Mouse (Mus musculus) CH12.LX (cell line): ENCODE measurements at regions not wholly inside any gene's neighbourhood (a gene's known extent, or its start where the extent isn't known, plus 50 kb on each side); places are given as distances from the start of the nearest gene placed in this dataset.

Experiments
- DNase-seq: peaks from one replicate; pipeline ENCODE4 v3.0.0-alpha.2; 2013; ENCODE audit errors: extremely low read depth
- H3K27ac ChIP-seq: 2 replicates; pipeline ENCODE4 v1.5.1; 2012; ENCODE audit warnings: low read depth, mild to moderate bottlenecking, control low read depth, moderate library complexity; ENCODE audit not compliant: insufficient read depth
- H3K27me3 ChIP-seq: replicated peaks from 2 replicates; pipeline ENCODE3; 2012; ENCODE audit warnings: inconsistent platforms
- H3K36me3 ChIP-seq, 2 experiments: replicated peaks in 1 of 2; 2 replicates each; pipeline versions ENCODE3 to v1.6.1; 2012; ENCODE audit warnings: inconsistent platforms in 1 of 2, low read length in 1 of 2, mild to moderate bottlenecking in 1 of 2, mixed read lengths in 1 of 2, moderate library complexity in 1 of 2; ENCODE audit not compliant: control insufficient read depth in 1 of 2, insufficient read depth in 1 of 2
- H3K4me1 ChIP-seq, 2 experiments: 2 replicates each; pipeline ENCODE4 v1.6.1; 2012; ENCODE audit warnings: inconsistent platforms in 1 of 2, moderate library complexity in 1 of 2; ENCODE audit not compliant: insufficient read depth in 2 of 2, control insufficient read depth in 1 of 2
- H3K4me2 ChIP-seq: 2 replicates; pipeline ENCODE4 v1.6.1; 2012; ENCODE audit warnings: low read depth, mild to moderate bottlenecking, control low read depth; ENCODE audit not compliant: poor library complexity, insufficient read depth, severe bottlenecking
- H3K4me3 ChIP-seq, 3 experiments: fragments of 150-350 bp in 1 of 3; sonication (generic) in 1 of 3; replicated peaks in 1 of 3; 2 replicates each; pipeline versions ENCODE3 to v1.5.1; 2011 to 2012; ENCODE audit warnings: low read depth in 2 of 3, low read length in 2 of 3, mild to moderate bottlenecking in 2 of 3, moderate library complexity in 2 of 3, control low read depth in 1 of 3, improper control_type of control experiment in 1 of 3, inconsistent platforms in 1 of 3, mixed read lengths in 1 of 3; ENCODE audit not compliant: poor library complexity in 1 of 3
- H3K79me2 ChIP-seq: replicated peaks from 2 replicates; pipeline ENCODE4 v1.6.1; 2012; ENCODE audit warnings: mild to moderate bottlenecking, moderate library complexity; ENCODE audit not compliant: control insufficient read depth, poor library complexity, insufficient read depth, severe bottlenecking; ENCODE audit errors: extremely low read depth
- H3K9ac ChIP-seq: 2 replicates; pipeline ENCODE4 v1.6.1; 2012; ENCODE audit warnings: low read depth, mild to moderate bottlenecking, control low read depth, moderate library complexity; ENCODE audit not compliant: insufficient read depth
- H3K9me3 ChIP-seq: replicated peaks from 2 replicates; pipeline ENCODE3; 2012; ENCODE audit warnings: low read length, inconsistent platforms, mixed read lengths
- BHLHE40 ChIP-seq: IDR thresholded peaks from 2 replicates; pipeline ENCODE4 v1.6.1; 2011; ENCODE audit warnings: mild to moderate bottlenecking, low read depth, low read length, improper control_type of control experiment
- CHD2 ChIP-seq: IDR thresholded peaks from 2 replicates; pipeline ENCODE4 v1.6.1; 2011; ENCODE audit warnings: low read length, improper control_type of control experiment
- CTCF ChIP-seq, 2 experiments: IDR thresholded peaks in 1 of 2; conservative IDR thresholded peaks in 1 of 2; 2 replicates each; pipeline ENCODE4 v1.5.1; 2011 to 2012; ENCODE audit warnings: low read depth in 2 of 2, low read length in 2 of 2, improper control_type of control experiment in 1 of 2, inconsistent platforms in 1 of 2, mild to moderate bottlenecking in 1 of 2, moderate library complexity in 1 of 2
- E2F4 ChIP-seq: IDR thresholded peaks from 2 replicates; pipeline ENCODE4 v1.6.1; 2011; ENCODE audit warnings: low read depth, low read length, improper control_type of control experiment; ENCODE audit not compliant: insufficient replicate concordance
- HCFC1 ChIP-seq: IDR thresholded peaks from 2 replicates; pipeline ENCODE4 v1.6.1; 2012; ENCODE audit warnings: low read depth, mild to moderate bottlenecking, inconsistent platforms, low read length, improper control_type of control experiment
- JUND ChIP-seq: conservative IDR thresholded peaks from 2 replicates; pipeline ENCODE4 v1.6.1; 2011; ENCODE audit warnings: low read depth, low read length, improper control_type of control experiment
- KAT2A ChIP-seq: IDR thresholded peaks from 2 replicates; pipeline ENCODE4 v1.6.1; 2012; ENCODE audit warnings: low read length, improper control_type of control experiment, inconsistent platforms; ENCODE audit not compliant: insufficient replicate concordance
- MAX ChIP-seq: IDR thresholded peaks from 2 replicates; pipeline ENCODE4 v1.6.1; 2011; ENCODE audit warnings: low read length, improper control_type of control experiment
- MEF2A ChIP-seq: IDR thresholded peaks from 2 replicates; pipeline ENCODE4 v1.6.1; 2014; ENCODE audit warnings: low read depth, mild to moderate bottlenecking, inconsistent platforms, low read length, improper control_type of control experiment, borderline replicate concordance
- MXI1 ChIP-seq: IDR thresholded peaks from 2 replicates; pipeline ENCODE4 v1.6.1; 2011; ENCODE audit warnings: mild to moderate bottlenecking, low read depth, low read length, improper control_type of control experiment
- NELFE ChIP-seq: IDR thresholded peaks from 2 replicates; pipeline ENCODE4 v1.6.1; 2011; ENCODE audit warnings: low read depth, low read length, improper control_type of control experiment
- POLR2A ChIP-seq: IDR thresholded peaks from 2 replicates; pipeline ENCODE4 v1.6.1; 2011; ENCODE audit warnings: low read depth, mild to moderate bottlenecking, improper control_type of control experiment, low read length
- RAD21 ChIP-seq: IDR thresholded peaks from 2 replicates; pipeline ENCODE4 v1.6.1; 2011; ENCODE audit warnings: low read depth, mild to moderate bottlenecking, low read length, improper control_type of control experiment, moderate library complexity
- RCOR1 ChIP-seq: conservative IDR thresholded peaks from 2 replicates; pipeline ENCODE4 v1.6.1; 2012; ENCODE audit warnings: low read depth, mild to moderate bottlenecking, inconsistent platforms, low read length, improper control_type of control experiment
- TCF12 ChIP-seq: IDR thresholded peaks from 2 replicates; pipeline ENCODE4 v1.6.1; 2014; ENCODE audit warnings: low read depth, mild to moderate bottlenecking, inconsistent platforms, low read length, improper control_type of control experiment
- UBTF ChIP-seq: IDR thresholded peaks from 2 replicates; pipeline ENCODE4 v1.6.1; 2012; ENCODE audit warnings: low read depth, mild to moderate bottlenecking, inconsistent platforms, low read length, improper control_type of control experiment, moderate library complexity
- USF1 ChIP-seq: IDR thresholded peaks from 2 replicates; pipeline ENCODE4 v1.6.1; 2014; ENCODE audit warnings: low read depth, mild to moderate bottlenecking, inconsistent platforms, low read length, improper control_type of control experiment
- ZC3H11A ChIP-seq: IDR thresholded peaks from 2 replicates; pipeline ENCODE4 v1.6.1; 2012; ENCODE audit warnings: low read depth, mild to moderate bottlenecking, inconsistent platforms, low read length, improper control_type of control experiment
- ZMIZ1 ChIP-seq: IDR thresholded peaks from 2 replicates; pipeline ENCODE4 v1.6.1; 2012; ENCODE audit warnings: low read depth, mild to moderate bottlenecking, inconsistent platforms, low read length, improper control_type of control experiment
- ZNF384 ChIP-seq: IDR thresholded peaks from 2 replicates; pipeline ENCODE4 v1.6.1; 2012; ENCODE audit warnings: low read depth, low read length, improper control_type of control experiment, inconsistent platforms
- dilution Hi-C: fragments of 300-500 bp; cut with MboI; formaldehyde crosslinking; loops from 2 replicates; pipeline ENCODE4 v1.14.3; 2020; ENCODE audit warnings: low sequenced_read_pairs; ENCODE audit not compliant: extremely low pct_unique_long_range_greater_than_20kb, extremely low pct_ligation_motif_present
- in situ Hi-C: fragments of 300-500 bp; cut with MboI; formaldehyde crosslinking; loops from 3 replicates; pipeline ENCODE4 v1.14.3; 2019; ENCODE audit warnings: low sequenced_read_pairs, low pct_ligation_motif_present, low pct_unique_long_range_greater_than_20kb, mixed read lengths

DNA sequence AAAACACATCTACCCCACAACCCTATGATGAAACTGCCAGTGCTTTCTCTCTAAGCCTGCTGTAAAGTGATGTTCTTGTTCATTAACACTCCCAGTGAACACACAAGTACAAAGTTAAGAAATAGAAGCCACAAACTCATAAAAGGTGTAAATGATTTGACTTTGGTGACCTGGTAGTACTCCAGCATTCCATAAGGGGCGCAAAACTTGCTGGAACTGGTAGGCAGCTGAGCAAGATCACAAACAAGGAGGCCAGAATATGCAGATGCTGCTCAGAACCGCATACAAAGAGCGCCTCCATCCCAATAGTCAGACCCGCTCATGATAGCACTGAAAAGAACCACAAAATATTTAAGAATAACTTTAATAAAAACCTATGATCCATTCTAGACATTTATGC, 561.6 kb upstream of the Mgmt start:
- no peak for TF ChIP-seq RCOR1
- no peak; a peak in 1 of 4 replicates for TF ChIP-seq CTCF (conservative IDR thresholded peaks at IDR 0.05 in 1 of 2, IDR thresholded peaks at IDR 0.05 in 1 of 2; ENCODE audit: low read depth in 2 of 2, low read length in 2 of 2)
- TF ChIP-seq MAX, result no peak
- TF ChIP-seq ZC3H11A, result no peak
- TF ChIP-seq KAT2A, result no peak
- no peak for TF ChIP-seq NELFE
- TF ChIP-seq CHD2, result no peak
- TF ChIP-seq RAD21, result no peak
- TF ChIP-seq TCF12, result no peak
- TF ChIP-seq E2F4, result no peak
- TF ChIP-seq MEF2A, result no peak
- no peak for TF ChIP-seq USF1
- Histone ChIP-seq H3K9me3 (no peaks in the 10 kb centered on the region), H3K27me3 (peaks cover 87% of the 10 kb centered on the region), H3K4me3 (no peak overlapping the region), H3K4me2 (no peak overlapping the region), H3K36me3 (no peaks in the 10 kb centered on the region), H3K27ac (no peak overlapping the region), H3K4me1 (no peaks in the 10 kb centered on the region), H3K79me2 (no peaks in the 10 kb centered on the region), H3K9ac (no peak overlapping the region)
- in situ Hi-C loops, result no loop called here
- DNase-seq, result peak; percentile 3
- dilution Hi-C loops, result no loop called here

DNA sequence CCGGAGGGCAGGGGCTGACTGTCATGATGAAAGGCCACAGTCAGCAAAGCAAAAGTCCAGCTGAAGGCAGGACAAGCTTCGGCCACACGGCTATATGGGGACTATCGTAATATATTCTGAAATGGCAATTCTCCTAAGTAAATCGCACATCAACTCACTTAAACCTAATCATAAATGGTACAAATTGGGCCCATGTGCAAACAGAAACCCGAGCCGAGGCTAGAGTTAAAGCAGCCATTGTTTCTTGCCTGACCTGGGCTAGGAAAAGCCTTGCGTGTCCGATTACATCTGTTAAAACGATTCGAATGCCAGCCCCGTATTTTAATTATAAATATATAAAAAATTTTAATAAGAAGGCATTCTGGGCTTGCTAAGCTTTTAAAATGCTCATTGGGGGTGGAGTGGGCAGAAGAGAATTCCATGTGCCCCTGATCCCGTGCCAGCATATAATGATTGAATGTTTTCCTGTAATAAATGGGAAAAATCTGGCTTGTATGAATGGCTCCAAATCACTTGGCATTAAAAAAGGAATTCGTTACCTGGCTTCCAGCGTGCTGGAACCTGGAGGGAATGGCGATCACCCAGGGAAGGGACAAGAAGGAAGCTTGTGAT, 552.7 kb upstream of the Mgmt start:
- TF ChIP-seq POLR2A, result no peak
- no peak for TF ChIP-seq TCF12
- TF ChIP-seq RAD21, result no peak
- no peak for TF ChIP-seq MEF2A
- TF ChIP-seq MAX, result no peak
- TF ChIP-seq MXI1, result no peak
- no peak for TF ChIP-seq ZNF384
- TF ChIP-seq JUND, result no peak
- TF ChIP-seq BHLHE40, result no peak
- no peak for TF ChIP-seq ZMIZ1
- TF ChIP-seq HCFC1, result no peak
- TF ChIP-seq UBTF, result no peak
- TF ChIP-seq KAT2A, result no peak
- peaks cover 91% of the 10 kb centered on the region for H3K27me3 ChIP-seq
- no peaks in the 10 kb centered on the region for H3K36me3 ChIP-seq
- no peaks in the 10 kb centered on the region for H3K79me2 ChIP-seq
- H3K4me2 ChIP-seq, result no peak overlapping the region
- H3K4me3 ChIP-seq, result no peak overlapping the region
- in situ Hi-C loops, result no loop called here
- no peak overlapping the region for H3K27ac ChIP-seq
- DNase-seq, result no peak
- H3K9ac ChIP-seq, result no peak overlapping the region
- H3K9me3 ChIP-seq, result no peaks in the 10 kb centered on the region
- dilution Hi-C loops, result no loop called here
- H3K4me1 ChIP-seq, result no peaks in the 10 kb centered on the region
